Mouse (Mus musculus): Measurements from ENCODE around the gene Cabcoco1.

- TF ChIP-seq CTCF (IDR thresholded peaks at IDR 0.05; ENCODE audit: low read depth) (no peak), EP300 (IDR thresholded peaks at IDR 0.05; ENCODE audit: low read depth) (no peak)
These were observed 144.9 kb downstream of the Cabcoco1 start for GRCm38 (mm10) chr10:68396786-68397185.

Measured in liver, embryonic 14.5 days (tissue).